8 mouse cellular contexts compared by ENCODE assay signal in genomic region chr9:44478959-44479605, GRCm38 (mm10). TPM values are rescaled to one million over a fixed set of nuclear protein-coding genes. Genes with fewer than 3 reads are reported as not detected.
A peak's percentile ranks its signal among the peaks of the same experiment; 100 is the strongest.
DNase-seq lines count a peak whose midpoint lies in the region; TF ChIP-seq lines count a peak whose summit lies in the region.

No protein-coding gene starts in this region.

- peak overlapping the region; percentile 96 for H3K27ac ChIP-seq in heart, adult 2 months

- no peaks in the 10 kb centered on the region for H3K27me3 ChIP-seq in heart, adult 2 months (ENCODE audit: control insufficient read depth, insufficient read depth, low read length)
- no peaks in the 10 kb centered on the region for H3K27me3 ChIP-seq in myocyte (ENCODE audit: control insufficient read depth, insufficient read depth, insufficient read length)

- peak; percentile 77 for DNase-seq in ovary, adult 18-20 months (ENCODE audit: low spot score)
- no peak for DNase-seq in ovary, postnatal 14 days (ENCODE audit: low spot score)
- DNase-seq in embryo, embryonic 10.5 days (ENCODE audit: low spot score) = peak; percentile 95
- peak; percentile 90 for DNase-seq in heart, adult 2 months
- DNase-seq in kidney, adult 18-20 months = peak; percentile 87
- peak; percentile 68 for DNase-seq in liver
- peak; percentile 67 for DNase-seq in thymus, postnatal 4 days

- H3K79me2 ChIP-seq in heart, adult 2 months (replicated peaks; ENCODE audit: control insufficient read depth, insufficient read depth, low read length) = no peaks in the 10 kb centered on the region
- H3K79me2 ChIP-seq in myocyte (ENCODE audit: control insufficient read depth, insufficient read depth) = peaks cover 14% of the 10 kb centered on the region

- peaks cover 7% of the 10 kb centered on the region for H3K4me1 ChIP-seq in heart, adult 2 months (ENCODE audit: control insufficient read depth, insufficient read depth, low read length)

- peak; percentile 31 for TF ChIP-seq CTCF in heart, adult 2 months (IDR thresholded peaks at IDR 0.05)

- TF ChIP-seq POLR2A in heart, adult 2 months (IDR thresholded peaks at IDR 0.05; ENCODE audit: insufficient read depth, low read depth, low read length) = peak; percentile 48; the same call in 1 of the 2 replicates
- no peak for TF ChIP-seq POLR2A in myocyte (IDR thresholded peaks at IDR 0.05; ENCODE audit: insufficient read length, low read depth)

- peak overlapping the region; percentile 85 for H3K9ac ChIP-seq in heart, adult 2 months (ENCODE audit: low read depth, low read length)

- H3K36me3 ChIP-seq in heart, adult 2 months (ENCODE audit: control insufficient read depth, insufficient read depth, low read length) = no peaks in the 10 kb centered on the region
- no peaks in the 10 kb centered on the region for H3K36me3 ChIP-seq in myocyte (ENCODE audit: control insufficient read depth, insufficient read depth)

- peak overlapping the region; percentile 30 for H3ac ChIP-seq in myocyte (ENCODE audit: control insufficient read depth, insufficient read length)

- under 1% methylated on average over 28 of the region's 29 CpGs for WGBS in heart, adult 2 months

- peak overlapping the region; percentile 73 for H3K4me3 ChIP-seq in heart, adult 2 months
- H3K4me3 ChIP-seq in myocyte = peak overlapping the region; percentile 72

- H3K4me2 ChIP-seq in myocyte (ENCODE audit: low read depth) = peak overlapping the region; percentile 100

- 0 out of 2 replicates have a peak, but pooled peaks have one; percentile 17 for TF ChIP-seq EP300 in heart, adult 2 months (IDR thresholded peaks at IDR 0.05; ENCODE audit: insufficient read depth, low read depth, low read length)

- intact Hi-C loops in heart, adult 2 months (cut with DNase I) = loop anchor here (2.0 to 5.0 kb wide), 2 partner anchors 24 to 33 kb away; partner anchors contain the start of gene Upk2

TF ChIP-seq in myocyte, 11 proteins besides CTCF, POLR2A, EP300 and RAD21:
- TF ChIP-seq E2F4 (IDR thresholded peaks at IDR 0.05; ENCODE audit: insufficient read depth) = no peak
- TF ChIP-seq TCF12 (IDR thresholded peaks at IDR 0.05; ENCODE audit: insufficient read depth, poor library complexity, severe bottlenecking) = no peak
- no peak for TF ChIP-seq SRF (IDR thresholded peaks at IDR 0.05; ENCODE audit: control insufficient read depth, insufficient read length, low read depth)
- TF ChIP-seq CEBPB (IDR thresholded peaks at IDR 0.05; ENCODE audit: insufficient read depth, poor library complexity, severe bottlenecking) = no peak
- no peak for TF ChIP-seq REST (IDR thresholded peaks at IDR 0.05; ENCODE audit: insufficient read depth, insufficient read length)
- no peak for TF ChIP-seq POLR2AphosphoS2 (IDR thresholded peaks at IDR 0.05; ENCODE audit: insufficient read length, low read depth)
- no peak for TF ChIP-seq MYOD1 (IDR thresholded peaks at IDR 0.05; ENCODE audit: control insufficient read depth in 1 of 3, insufficient read length in 2 of 3, low read depth in 2 of 3)
- no peak for TF ChIP-seq MAX (IDR thresholded peaks at IDR 0.05; ENCODE audit: low read depth)
- no peak for TF ChIP-seq MYOG (IDR thresholded peaks at IDR 0.05; ENCODE audit: control insufficient read depth in 1 of 3, insufficient read depth in 1 of 3, insufficient read length in 2 of 3, low read depth in 2 of 3)
- no peak for TF ChIP-seq USF1 (IDR thresholded peaks at IDR 0.05; ENCODE audit: low read depth)
- no peak for TF ChIP-seq TCF3 (IDR thresholded peaks at IDR 0.05; ENCODE audit: insufficient read length, low read depth)

RNA-seq across cellular contexts. Expression of gene Bcl9l, which starts 3.5 kb away (rescaled TPM):
- 10 to 100 TPM; 44.5 to 58.7 TPM for total RNA-seq in heart, adult 2 months (2021)
- 15.3 and 21.5 TPM in 2 replicates for polyA plus RNA-seq in heart, adult 2 months (2012; rRNA removed)
- 35.4 TPM for polyA plus RNA-seq in myocyte (2012; fragmentation: generic; extraction: Trizol)

RNA-seq across cellular contexts. Expression of gene Upk2, which starts 24.3 kb away (rescaled TPM):
- total RNA-seq in heart, adult 2 months (2021) = not detected
- 0.47 and 0.53 TPM in 2 replicates for polyA plus RNA-seq in heart, adult 2 months (2012; rRNA removed)
- not detected for polyA plus RNA-seq in myocyte (2012; fragmentation: generic; extraction: Trizol)

RNA-seq across cellular contexts. Expression of gene Foxr1, which starts 38.1 kb away (rescaled TPM):
- not detected for total RNA-seq in heart, adult 2 months (2021)
- polyA plus RNA-seq in heart, adult 2 months (2012; rRNA removed) = not detected in 2 replicates
- polyA plus RNA-seq in myocyte (2012; fragmentation: generic; extraction: Trizol) = not detected
